Mouse (Mus musculus) left cerebral cortex, adult 9 months (tissue): ENCODE data around the gene Ighmbp2.
A peak's percentile ranks its signal among the peaks of the same experiment; 100 is the strongest.

Experiments used
- DNase-seq, 2 experiments: peaks; one replicate each; pipeline ENCODE4 v3.0.0; 2022; ENCODE audit warnings: low spot score in 2 of 2

The Ighmbp2 gene

DNA sequence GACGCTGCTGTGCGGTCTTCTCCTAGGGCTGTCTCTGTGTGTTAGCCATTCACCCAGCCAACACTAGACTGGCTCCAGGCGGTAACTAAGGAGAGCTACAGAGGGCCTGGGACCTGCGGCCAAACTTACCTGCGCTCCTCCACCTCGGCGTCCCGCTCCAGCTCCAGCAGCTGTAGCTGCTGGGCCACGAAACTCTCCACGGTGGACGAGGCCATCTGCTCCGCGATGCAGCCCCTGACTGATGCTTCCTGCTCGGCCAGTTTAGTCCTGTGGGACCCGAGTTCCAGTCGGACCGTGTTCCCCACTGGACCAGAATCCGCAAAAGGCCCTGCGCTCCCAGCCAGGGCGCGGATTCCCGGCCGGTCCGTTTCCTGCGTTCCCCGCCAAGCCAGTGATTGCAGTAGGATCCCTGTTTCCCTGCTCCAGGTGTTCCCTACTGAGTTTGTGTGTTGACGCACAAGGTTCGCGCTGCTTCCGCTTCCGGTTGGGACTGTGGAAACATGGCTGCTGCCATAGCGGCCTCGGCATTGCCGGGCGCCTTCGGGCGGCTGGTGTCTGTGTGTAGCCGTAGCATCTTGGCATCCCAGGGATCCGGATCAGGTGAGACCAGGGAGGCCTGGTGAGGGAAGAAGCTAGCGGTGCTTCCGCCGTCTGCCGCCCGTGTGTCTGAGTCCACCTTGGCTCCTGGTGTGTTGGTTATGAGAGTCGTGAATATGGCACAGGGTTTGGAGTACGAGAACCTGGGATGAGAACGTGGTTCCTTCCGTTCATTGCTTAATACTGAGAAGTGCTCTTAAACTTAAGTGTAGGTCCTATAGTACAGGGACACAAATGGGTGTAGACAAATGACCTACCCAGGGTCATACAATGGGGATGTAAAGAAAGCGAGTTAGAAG, at the start of gene Ighmbp2, which contains the start of gene Mrpl21:
Gene Ighmbp2, minus strand, starts transcription at position 446 of the 896 bp plus-strand sequence.
Gene Mrpl21, plus strand, starts transcription at position 330 of the 896 bp plus-strand sequence.
- peak; percentile 81 to 94 for DNase-seq

- no peak for DNase-seq
These were observed 43.7 kb upstream of the Ighmbp2 start for GRCm38 (mm10) chr19:3326479-3327047.

- DNase-seq, result no peak
These were observed 43.1 kb upstream of the Ighmbp2 start for GRCm38 (mm10) chr19:3325771-3326478.

GRCm38 (mm10) chr19:3324931-3325711, 42.3 kb upstream of the Ighmbp2 start:
- DNase-seq, result peak in 1 of 2 experiments; percentile 69

GRCm38 (mm10) chr19:3324271-3324811, 41.5 kb upstream of the Ighmbp2 start:
- DNase-seq, result no peak

GRCm38 (mm10) chr19:3323753-3324270, 41.0 kb upstream of the Ighmbp2 start:
- DNase-seq, result peak in 1 of 2 experiments; percentile 17

DNA sequence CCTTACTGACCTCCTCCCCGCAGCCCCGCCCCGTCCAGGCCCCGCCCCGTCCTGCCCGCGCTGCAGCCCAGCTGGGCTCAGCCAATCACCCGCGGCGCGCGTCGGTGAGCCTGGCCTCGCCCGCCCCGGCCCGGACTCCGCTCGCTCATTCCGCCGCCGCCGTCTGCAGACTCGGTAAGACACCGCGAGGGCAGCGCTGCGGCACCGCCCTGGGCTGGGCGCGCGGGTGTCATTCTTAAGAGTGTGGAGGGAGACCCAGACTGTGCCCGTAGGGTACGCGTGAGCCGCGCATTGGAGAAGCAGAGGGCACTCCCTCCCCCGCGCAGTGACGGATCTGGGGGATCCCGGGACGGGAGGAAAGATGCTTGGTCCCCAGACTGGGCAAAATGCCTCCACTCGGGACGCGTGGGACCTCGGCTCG, 40.4 kb upstream of the Ighmbp2 start:
- peak in 1 of 2 experiments; percentile 39 for DNase-seq

- DNase-seq, result peak in 1 of 2 experiments; percentile 22
These were observed 39.6 kb upstream of the Ighmbp2 start, which contains the start of gene Cpt1a for GRCm38 (mm10) chr19:3322261-3322969. Gene Cpt1a, plus strand, starts transcription at chr19:3322334.

GRCm38 (mm10) chr19:3321617-3322016, 38.8 kb upstream of the Ighmbp2 start:
- DNase-seq, result no peak

DNA sequence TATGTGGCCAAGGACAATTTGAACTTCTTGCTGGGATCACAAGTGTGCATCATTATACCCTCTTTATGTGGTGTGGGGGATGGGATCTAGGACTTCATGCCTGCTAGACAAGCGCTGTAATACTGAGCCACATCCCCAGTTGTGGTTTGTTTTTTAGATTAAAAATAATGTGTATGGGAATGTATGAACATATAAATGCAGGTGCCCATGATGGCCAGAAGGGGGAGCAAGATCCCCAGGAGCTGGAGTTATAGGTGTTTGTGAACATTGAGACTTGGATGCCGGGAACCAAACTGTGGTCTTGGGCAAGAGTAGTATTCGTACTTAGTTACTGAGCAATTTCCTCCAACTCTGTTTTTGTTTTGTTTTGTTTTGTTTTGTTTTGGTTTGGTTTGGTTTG, 38.0 kb upstream of the Ighmbp2 start:
- no peak for DNase-seq

DNA sequence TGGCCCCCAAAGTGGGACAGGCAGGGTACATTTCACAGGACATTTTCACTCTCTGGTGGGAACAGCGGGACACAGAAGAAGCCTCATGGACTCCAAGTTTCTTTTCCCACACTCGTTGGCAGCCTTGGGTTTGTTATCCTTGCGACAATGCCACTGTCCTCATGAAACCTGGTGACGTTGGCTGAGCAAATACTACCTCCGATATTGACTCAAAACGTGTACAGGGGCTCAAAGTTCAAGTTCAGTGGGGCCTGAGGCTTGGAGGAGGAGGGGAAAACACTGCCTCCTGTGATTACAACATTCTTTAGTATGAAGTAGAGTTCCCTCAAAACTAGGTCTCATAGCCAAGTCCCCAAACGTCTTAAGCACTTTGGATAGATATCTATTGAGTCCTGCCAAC, 37.3 kb upstream of the Ighmbp2 start:
- DNase-seq, result no peak

DNA sequence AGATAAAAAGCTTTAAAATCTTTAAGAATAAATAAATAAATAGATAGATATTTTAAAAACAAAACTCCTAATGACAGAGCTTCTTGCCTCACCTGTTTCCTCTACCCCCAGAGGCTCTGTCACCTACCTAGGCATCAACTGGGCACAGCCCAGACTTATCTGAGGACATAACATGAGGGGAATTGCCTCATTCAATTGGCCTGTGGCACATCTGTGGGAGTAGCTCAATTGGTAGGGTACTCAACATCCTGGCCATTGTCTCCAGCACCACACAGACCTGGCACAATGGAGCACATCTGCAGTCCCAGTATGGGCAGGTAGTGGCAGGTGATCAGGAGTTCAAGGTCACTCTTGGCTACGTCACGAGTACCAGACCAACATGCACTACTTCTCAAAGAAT, 36.5 kb upstream of the Ighmbp2 start:
- DNase-seq, result no peak

- DNase-seq, result no peak
These were observed 24.5 kb upstream of the Ighmbp2 start for GRCm38 (mm10) chr19:3307175-3307949.

DNA sequence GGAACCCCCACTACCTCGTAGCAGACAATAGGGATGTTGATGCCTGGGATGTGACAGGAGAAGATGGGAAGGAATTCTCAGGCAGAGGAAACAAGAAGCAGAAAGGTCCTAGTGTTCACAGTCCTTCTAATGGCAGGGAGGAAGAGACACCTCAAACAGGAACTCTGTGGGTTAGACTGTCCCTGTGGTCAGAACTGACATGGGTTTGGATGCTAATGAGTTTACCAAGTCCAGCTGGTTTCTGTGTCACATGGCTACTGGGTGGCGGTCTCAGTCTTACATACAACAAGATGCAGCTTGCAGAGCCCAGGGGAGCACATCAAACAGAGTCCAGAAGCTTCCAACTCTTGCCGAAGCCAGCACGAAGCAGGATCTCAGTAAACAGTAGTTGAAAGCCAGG, 21.2 kb upstream of the Ighmbp2 start:
- DNase-seq, result no peak

GRCm38 (mm10) chr19:3297775-3298174, 15.0 kb upstream of the Ighmbp2 start:
- DNase-seq, result no peak

DNA sequence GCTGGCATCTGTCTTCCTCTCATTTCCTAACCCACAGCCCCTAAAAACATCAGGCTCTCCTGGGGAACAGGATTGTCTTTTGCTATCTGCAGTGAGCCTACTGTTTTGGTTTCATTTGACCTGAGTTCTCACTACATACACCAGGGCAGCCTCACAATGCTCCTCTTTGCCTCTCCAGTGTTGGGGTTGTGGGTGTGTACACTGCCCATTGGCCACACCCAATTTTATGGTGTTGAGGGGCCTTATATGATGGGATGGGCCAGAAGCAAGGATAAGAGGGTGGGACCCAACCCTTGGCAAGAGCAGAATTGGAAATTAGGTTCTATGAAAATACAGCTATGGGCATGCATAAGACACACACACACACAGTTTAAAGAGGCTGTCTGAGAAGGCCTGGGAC, 14.2 kb upstream of the Ighmbp2 start:
- no peak for DNase-seq

- no peak for DNase-seq
These were observed 12.4 kb upstream of the Ighmbp2 start for GRCm38 (mm10) chr19:3295245-3295644.

- DNase-seq, result no peak
These were observed 10.2 kb upstream of the Ighmbp2 start for GRCm38 (mm10) chr19:3292993-3293392.

- peak in 1 of 2 experiments; percentile 60 for DNase-seq
These were observed 9.2 kb upstream of the Ighmbp2 start for GRCm38 (mm10) chr19:3292028-3292427.
